8 mouse cellular contexts compared by ENCODE assay signal in genomic region chr15:85582356-85582910, GRCm38 (mm10). TPM values are rescaled to one million over a fixed set of nuclear protein-coding genes. Genes with fewer than 3 reads are reported as not detected.
DNase-seq lines count a peak whose midpoint lies in the region; ATAC-seq lines count a peak whose summit lies in the region.

TSS of gene Wnt7b (minus strand) at chr15:85582473.

- peaks cover 36% of the 10 kb centered on the region for H3K4me1 ChIP-seq in kidney, embryonic 15.5 days
- peaks cover 11% of the 10 kb centered on the region for H3K4me1 ChIP-seq in embryonic facial prominence, embryonic 11.5 days (ENCODE audit: control insufficient read depth, insufficient read depth, low read length)
- peaks cover 22% of the 10 kb centered on the region for H3K4me1 ChIP-seq in intestine, embryonic 16.5 days (ENCODE audit: control insufficient read depth, insufficient read depth, low read length)
- peaks cover 23% of the 10 kb centered on the region for H3K4me1 ChIP-seq in midbrain, embryonic 14.5 days (ENCODE audit: control insufficient read depth, insufficient read depth, low read length)

- ATAC-seq in kidney, embryonic 15.5 days (replicated peaks; ENCODE audit: low FRiP score): no peak
- ATAC-seq in embryonic facial prominence, embryonic 11.5 days (replicated peaks; ENCODE audit: insufficient number of reproducible peaks, low FRiP score, low TSS enrichment, low read depth): 0 out of 2 replicates have a peak, but pooled peaks have one; percentile 4
- no peak for ATAC-seq in intestine, embryonic 16.5 days
- ATAC-seq in midbrain, embryonic 14.5 days (ENCODE audit: low FRiP score, low TSS enrichment): peak; percentile 1; the same call in 1 of the 2 replicates

- DNase-seq in kidney, postnatal 36 days: no peak
- DNase-seq in embryonic facial prominence, embryonic 11.5 days (ENCODE audit: low spot score): no peak
- DNase-seq in midbrain, embryonic 14.5 days: peak; percentile 38
- no peak for DNase-seq in cerebellum, adult 18-20 months
- DNase-seq in natural killer cell, adult 2 months (ENCODE audit: low spot score in 2 of 2): no peak
- no peak for DNase-seq in thymus, postnatal 4 days

- H3K36me3 ChIP-seq in kidney, embryonic 15.5 days: no peaks in the 10 kb centered on the region
- H3K36me3 ChIP-seq in embryonic facial prominence, embryonic 11.5 days (replicated peaks; ENCODE audit: control insufficient read depth, insufficient read depth, low read depth, low read length): no peaks in the 10 kb centered on the region
- H3K36me3 ChIP-seq in intestine, embryonic 16.5 days (ENCODE audit: control insufficient read depth, insufficient read depth, low read length): no peaks in the 10 kb centered on the region
- H3K36me3 ChIP-seq in midbrain, embryonic 14.5 days (ENCODE audit: control insufficient read depth, insufficient read depth, low read length): no peaks in the 10 kb centered on the region

- H3K27ac ChIP-seq in kidney, embryonic 15.5 days: peak within 1 kb of the TSS; percentile 51
- peak within 1 kb of the TSS; percentile 47 for H3K27ac ChIP-seq in embryonic facial prominence, embryonic 11.5 days (replicated peaks; ENCODE audit: low read depth, low read length)
- H3K27ac ChIP-seq in intestine, embryonic 16.5 days (ENCODE audit: low read length): no peak within 1 kb of the TSS
- H3K27ac ChIP-seq in midbrain, embryonic 14.5 days (replicated peaks; ENCODE audit: low read depth, low read length): peak within 1 kb of the TSS; percentile 60

- H3K4me3 ChIP-seq in kidney, embryonic 15.5 days (replicated peaks): peak within 1 kb of the TSS; percentile 59
- H3K4me3 ChIP-seq in embryonic facial prominence, embryonic 11.5 days (ENCODE audit: low read depth, low read length): peak within 1 kb of the TSS; percentile 53
- peak within 1 kb of the TSS; percentile 56 for H3K4me3 ChIP-seq in intestine, embryonic 16.5 days (ENCODE audit: low read length)
- peak within 1 kb of the TSS; percentile 58 for H3K4me3 ChIP-seq in midbrain, embryonic 14.5 days (replicated peaks; ENCODE audit: low read depth, low read length)

- H3K9ac ChIP-seq in kidney, embryonic 15.5 days: peak within 1 kb of the TSS; percentile 53
- peak within 1 kb of the TSS; percentile 57 for H3K9ac ChIP-seq in embryonic facial prominence, embryonic 11.5 days (replicated peaks; ENCODE audit: low read length)
- H3K9ac ChIP-seq in intestine, embryonic 16.5 days (ENCODE audit: low read depth, low read length): peak within 1 kb of the TSS; percentile 8; the same call in 1 of the 2 replicates
- peak within 1 kb of the TSS; percentile 63 for H3K9ac ChIP-seq in midbrain, embryonic 14.5 days (replicated peaks; ENCODE audit: low read length)

- peaks cover 90% of the 10 kb centered on the region for H3K27me3 ChIP-seq in kidney, embryonic 15.5 days
- H3K27me3 ChIP-seq in embryonic facial prominence, embryonic 11.5 days (ENCODE audit: control insufficient read depth, insufficient read depth, low read length): peaks cover 55% of the 10 kb centered on the region
- H3K27me3 ChIP-seq in intestine, embryonic 16.5 days (replicated peaks; ENCODE audit: control insufficient read depth, insufficient read depth, low read length): peaks cover 67% of the 10 kb centered on the region
- peaks cover 55% of the 10 kb centered on the region for H3K27me3 ChIP-seq in midbrain, embryonic 14.5 days (ENCODE audit: control insufficient read depth, insufficient read depth, low read length)

- peak within 1 kb of the TSS; percentile 94 for H3K4me2 ChIP-seq in kidney, embryonic 15.5 days
- H3K4me2 ChIP-seq in embryonic facial prominence, embryonic 11.5 days (ENCODE audit: low read depth, low read length): peak within 1 kb of the TSS; percentile 89
- H3K4me2 ChIP-seq in intestine, embryonic 16.5 days (ENCODE audit: low read depth, low read length): peak within 1 kb of the TSS; percentile 90
- H3K4me2 ChIP-seq in midbrain, embryonic 14.5 days (ENCODE audit: low read length): peak within 1 kb of the TSS; percentile 98

- WGBS in kidney, embryonic 15.5 days: 4% methylated on average over 19 of the region's 19 CpGs
- WGBS in embryonic facial prominence, embryonic 11.5 days: 4% methylated on average over 19 of the region's 19 CpGs
- 4% methylated on average over 19 of the region's 19 CpGs for WGBS in intestine, embryonic 16.5 days
- under 1% methylated on average over 19 of the region's 19 CpGs for WGBS in midbrain, embryonic 14.5 days

- no peaks in the 10 kb centered on the region for H3K9me3 ChIP-seq in kidney, embryonic 15.5 days (replicated peaks)
- H3K9me3 ChIP-seq in embryonic facial prominence, embryonic 11.5 days (replicated peaks; ENCODE audit: control insufficient read depth, low read length): no peaks in the 10 kb centered on the region
- H3K9me3 ChIP-seq in intestine, embryonic 16.5 days (ENCODE audit: control insufficient read depth, low read length): no peaks in the 10 kb centered on the region
- no peaks in the 10 kb centered on the region for H3K9me3 ChIP-seq in midbrain, embryonic 14.5 days (ENCODE audit: control insufficient read depth, low read length)

RNA-seq across cellular contexts. Expression of gene Wnt7b, which starts in this region (rescaled TPM):
- 16.3 and 16.8 TPM in 2 replicates for polyA plus RNA-seq in kidney, embryonic 15.5 days (2015; fragmentation: Nextera tagmentation; extraction: Ambion mirVana)
- 20.3 and 28.5 TPM in 2 replicates for polyA plus RNA-seq in embryonic facial prominence, embryonic 11.5 days (2014; fragmentation: Nextera tagmentation; extraction: Ambion mirVana)
- polyA plus RNA-seq in intestine, embryonic 16.5 days (2015; fragmentation: Nextera tagmentation; extraction: Ambion mirVana): 0.66 and 0.71 TPM in 2 replicates
- polyA plus RNA-seq in midbrain, embryonic 14.5 days (2014; fragmentation: Nextera tagmentation; extraction: Ambion mirVana): 38.0 and 43.1 TPM in 2 replicates

Comparison
In these comparisons a context has a peak if more than half of its experiments do, and no peak if none do; other contexts are left out.
1. RNA of gene Wnt7b (polyA plus RNA-seq): 38.0 to 43.1 TPM in midbrain, embryonic 14.5 days, 20.3 to 28.5 TPM in embryonic facial prominence, embryonic 11.5 days and 16.3 to 16.8 TPM in kidney, embryonic 15.5 days; 0.66 to 0.71 TPM in intestine, embryonic 16.5 days; every median in the first group is over 10 times any median in the second.
2. ATAC-seq: peak in embryonic facial prominence, embryonic 11.5 days (single experiment) and midbrain, embryonic 14.5 days (single experiment); none in kidney, embryonic 15.5 days (single experiment) and intestine, embryonic 16.5 days (single experiment).
3. H3K9ac ChIP-seq: peak in every context shown above with its lines; median percentile 63 in midbrain, embryonic 14.5 days; 57 in embryonic facial prominence, embryonic 11.5 days; 53 in kidney, embryonic 15.5 days; 8 in intestine, embryonic 16.5 days.
4. Peak in every context shown above with its lines, with median percentiles within 50 percentile points of each other: H3K4me2 ChIP-seq and H3K4me3 ChIP-seq.